Mouse (Mus musculus) kidney, postnatal 0 days (tissue): ENCODE results near the gene Lrp5. TPM values are rescaled to one million over a fixed set of nuclear protein-coding genes. Genes with fewer than 3 reads are reported as not detected.
A peak's percentile ranks its signal among the peaks of the same experiment; 100 is the strongest.
"Not testable (repeated sequence)": the region's sequence is repeated elsewhere in the genome, so short reads cannot be mapped to it uniquely, and the experiment has no call there.

Source experiments
- ATAC-seq: fragments of 200-750 bp; cut with Nextera tagmentation; replicated peaks from 2 replicates; pipeline ENCODE4 v1.8.0; 2017; ENCODE audit warnings: low read depth, moderate number of reproducible peaks, moderate TSS enrichment, moderate library complexity; ENCODE audit not compliant: low FRiP score
- DNase-seq: peaks from one replicate; pipeline ENCODE4 v3.0.0-alpha.2; 2016; ENCODE audit warnings: low spot score
- H3K27ac ChIP-seq: fragments of 300-500 bp; sonication (generic); 2 replicates; pipeline ENCODE4 v1.5.1; 2014; ENCODE audit warnings: mild to moderate bottlenecking
- H3K27me3 ChIP-seq: fragments of 300-500 bp; sonication (generic); 2 replicates; pipeline ENCODE4 v1.6.1; 2014; ENCODE audit warnings: low read length, mixed read lengths; ENCODE audit not compliant: insufficient read depth
- H3K36me3 ChIP-seq: fragments of 300-500 bp; sonication (generic); 2 replicates; pipeline ENCODE4 v1.6.1; 2014; ENCODE audit warnings: low read length, mixed read lengths; ENCODE audit not compliant: insufficient read depth
- H3K4me1 ChIP-seq: fragments of 300-500 bp; sonication (generic); replicated peaks from 2 replicates; pipeline ENCODE4 v1.6.1; 2014; ENCODE audit warnings: antibody characterized with exemption, low read length, mixed read lengths; ENCODE audit not compliant: insufficient read depth
- H3K4me2 ChIP-seq: fragments of 300-500 bp; sonication (generic); 2 replicates; pipeline ENCODE4 v1.6.1; 2014; ENCODE audit warnings: mild to moderate bottlenecking, low read length, moderate library complexity, mixed read lengths
- H3K4me3 ChIP-seq: fragments of 300-500 bp; sonication (generic); replicated peaks from 2 replicates; pipeline ENCODE4 v1.5.1; 2014; ENCODE audit warnings: low read depth, low read length
- H3K9ac ChIP-seq: fragments of 300-500 bp; sonication (generic); 2 replicates; pipeline ENCODE4 v1.6.1; 2014; ENCODE audit warnings: low read depth, low read length
- H3K9me3 ChIP-seq: fragments of 300-500 bp; sonication (generic); replicated peaks from 2 replicates; pipeline ENCODE4 v1.6.1; 2016; ENCODE audit warnings: low read length, inconsistent platforms, mixed read lengths
- CTCF ChIP-seq: IDR thresholded peaks from 2 replicates; pipeline ENCODE4 v1.5.1; 2016; ENCODE audit warnings: antibody characterized with exemption, low read depth, mild to moderate bottlenecking, moderate library complexity
- WGBS: fragments of 180-500 bp; shearing (Covaris S2); extraction: QIAGEN DNeasy Blood & Tissue Kit; methylation state at CpG from one replicate; pipeline ENCODE4 v1.1.7; 2014; 5-methylcytosine and 5-hydroxymethylcytosine counted together
- polyA plus RNA-seq: library from polyadenylated mRNA; unstranded; fragments of >200 nt; fragmentation: Nextera tagmentation; extraction: Ambion mirVana; gene quantifications from 2 replicates; pipeline ENCODE4 v1.2.1, GENCODE M21; 2015

Gene Lrp5
- polyA plus RNA-seq, 1 experiment from 2014 or later, result 3.5 TPM

DNA sequence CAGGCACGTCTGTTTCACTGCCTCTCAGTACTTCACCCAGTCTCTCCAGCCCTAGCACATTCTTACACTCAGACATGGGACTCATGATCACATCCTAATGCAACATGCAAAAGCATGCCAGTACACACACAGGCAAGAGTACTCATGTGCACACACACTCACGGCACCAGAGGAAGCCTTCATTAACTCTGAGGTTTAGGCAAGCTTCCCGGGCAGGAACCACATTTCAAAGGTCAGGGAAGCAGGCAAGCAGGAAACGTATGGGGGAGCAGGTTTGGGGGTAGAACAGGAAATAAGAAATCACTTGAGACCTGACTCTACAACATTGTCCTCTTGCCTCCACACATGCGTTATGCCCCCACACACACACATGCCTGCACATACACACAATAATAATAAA is 20.9 kb downstream of the Lrp5 start:
- no peak for TF ChIP-seq CTCF
- Histone ChIP-seq H3K4me2 (no peak overlapping the region), H3K27ac (peak overlapping the region; percentile 70), H3K36me3 (no peaks in the 10 kb centered on the region), H3K4me1 (peaks cover 35% of the 10 kb centered on the region), H3K4me3 (no peak overlapping the region), H3K27me3 (no peaks in the 10 kb centered on the region), H3K9ac (no peak overlapping the region), H3K9me3 (no peaks in the 10 kb centered on the region)
- 13% methylated on average over 5 of the region's 5 CpGs for WGBS
- ATAC-seq, result 0 out of 2 replicates have a peak, but pooled peaks have one; percentile 22
- DNase-seq, result peak; percentile 80

- Histone ChIP-seq H3K36me3 (peaks cover 30% of the 10 kb centered on the region), H3K4me2 (no peak overlapping the region), H3K4me1 (no peaks in the 10 kb centered on the region), H3K27ac (no peak overlapping the region), H3K27me3 (no peaks in the 10 kb centered on the region), H3K9me3 (no peaks in the 10 kb centered on the region), H3K4me3 (no peak overlapping the region), H3K9ac (no peak overlapping the region)
- no peak for DNase-seq
- 99% methylated on average over 4 of the region's 4 CpGs for WGBS
- no peak for TF ChIP-seq CTCF
- no peak for ATAC-seq
Measured at GRCm38 (mm10) chr19:3657947-3658346, 28.4 kb downstream of the Lrp5 start.

GRCm38 (mm10) chr19:3657065-3657464 is 29.3 kb downstream of the Lrp5 start:
- not testable (repeated sequence) for H3K9ac ChIP-seq, H3K4me1 ChIP-seq, H3K9me3 ChIP-seq, H3K27ac ChIP-seq, H3K27me3 ChIP-seq, ATAC-seq, DNase-seq, H3K4me2 ChIP-seq, H3K4me3 ChIP-seq
- peaks cover 30% of the 10 kb centered on the region for H3K36me3 ChIP-seq
- WGBS, result 89% methylated on average over 3 of the region's 4 CpGs

DNA sequence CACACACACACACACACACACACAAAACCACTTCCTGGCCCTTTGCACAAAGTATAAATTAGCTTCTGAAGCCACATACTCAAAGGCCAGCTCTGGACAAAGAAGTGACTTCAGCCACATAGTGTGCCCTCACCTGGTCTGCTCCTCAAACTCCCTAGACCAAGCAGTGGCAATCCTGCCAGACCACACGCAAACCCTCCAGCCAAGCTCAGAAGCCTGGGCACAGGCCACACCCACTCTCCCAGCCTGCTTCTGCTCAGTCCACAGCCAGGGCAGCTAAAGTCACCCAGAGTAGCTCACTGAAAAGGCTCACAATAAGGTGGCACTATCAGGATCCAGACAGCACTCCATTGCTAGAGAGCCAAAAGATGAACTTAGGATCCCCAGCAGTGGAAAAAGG is 30.2 kb downstream of the Lrp5 start:
- H3K4me1 ChIP-seq, result no peaks in the 10 kb centered on the region
- ATAC-seq, result no peak
- H3K27ac ChIP-seq, result no peak overlapping the region
- DNase-seq, result no peak
- no peak for TF ChIP-seq CTCF
- 47% methylated on average over 1 of the region's 1 CpGs for WGBS
- H3K36me3 ChIP-seq, result peaks cover 39% of the 10 kb centered on the region
- H3K4me2 ChIP-seq, result no peak overlapping the region
- no peak overlapping the region for H3K9ac ChIP-seq
- no peak overlapping the region for H3K4me3 ChIP-seq
- H3K27me3 ChIP-seq, result no peaks in the 10 kb centered on the region
- H3K9me3 ChIP-seq, result 0 out of 2 replicates have a peak, but pooled peaks cover 3% of the 10 kb centered on the region

- DNase-seq (no peak), ATAC-seq (no peak)
- H3K4me2 ChIP-seq, result no peak overlapping the region
- peaks cover 39% of the 10 kb centered on the region for H3K36me3 ChIP-seq
- H3K27ac ChIP-seq, result no peak overlapping the region
- no peaks in the 10 kb centered on the region for H3K4me1 ChIP-seq
- H3K9me3 ChIP-seq, result 0 out of 2 replicates have a peak, but pooled peaks cover 3% of the 10 kb centered on the region
- H3K4me3 ChIP-seq, result no peak overlapping the region
- no peaks in the 10 kb centered on the region for H3K27me3 ChIP-seq
- 64% methylated on average over 4 of the region's 4 CpGs for WGBS
- no peak overlapping the region for H3K9ac ChIP-seq
- peak; percentile 28; the same call in 1 of the 2 replicates for TF ChIP-seq CTCF
Measured at GRCm38 (mm10) chr19:3654940-3655339, 31.4 kb downstream of the Lrp5 start.

DNA sequence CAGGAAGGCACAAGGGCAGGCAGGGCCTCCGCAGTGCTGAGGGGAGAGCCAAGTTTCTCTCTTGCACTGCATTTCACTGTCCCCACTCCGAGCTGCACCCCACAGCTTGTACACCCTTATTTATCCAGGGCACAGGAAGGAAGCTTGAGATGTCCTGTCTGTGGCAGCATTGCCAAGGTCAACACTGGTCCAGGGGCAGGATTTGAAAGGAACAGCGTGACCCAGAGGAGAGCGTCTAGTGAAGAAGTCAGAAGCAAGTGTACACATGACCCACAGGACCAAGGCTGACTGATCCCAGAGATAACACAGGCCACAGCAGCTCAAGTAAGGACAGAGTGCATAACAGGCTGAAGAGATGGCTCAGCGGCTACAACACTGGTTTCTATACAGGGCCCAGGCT is 32.3 kb downstream of the Lrp5 start:
- H3K4me1 ChIP-seq, result no peaks in the 10 kb centered on the region
- H3K36me3 ChIP-seq, result peaks cover 38% of the 10 kb centered on the region
- no peak overlapping the region for H3K4me3 ChIP-seq
- no peak overlapping the region for H3K9ac ChIP-seq
- no peak for ATAC-seq
- 0 out of 2 replicates have a peak, but pooled peaks cover 3% of the 10 kb centered on the region for H3K9me3 ChIP-seq
- TF ChIP-seq CTCF, result no peak
- no peak overlapping the region for H3K4me2 ChIP-seq
- DNase-seq, result no peak
- H3K27ac ChIP-seq, result peak overlapping the region; percentile 52
- no peaks in the 10 kb centered on the region for H3K27me3 ChIP-seq
- 73% methylated on average over 5 of the region's 5 CpGs for WGBS

GRCm38 (mm10) chr19:3653508-3653907 is 32.9 kb downstream of the Lrp5 start:
- Histone ChIP-seq H3K9me3 (0 out of 2 replicates have a peak, but pooled peaks cover 3% of the 10 kb centered on the region), H3K4me1 (0 out of 2 replicates have a peak, but pooled peaks cover under 1% of the 10 kb centered on the region), H3K27me3 (no peaks in the 10 kb centered on the region), H3K4me3 (no peak overlapping the region), H3K4me2 (no peak overlapping the region), H3K9ac (no peak overlapping the region), H3K36me3 (peaks cover 33% of the 10 kb centered on the region), H3K27ac (peak overlapping the region; percentile 52; the same call in 1 of the 2 replicates)
- DNase-seq (no peak), ATAC-seq (no peak)
- no peak for TF ChIP-seq CTCF
- 73% methylated on average over 4 of the region's 4 CpGs for WGBS
